Mouse (Mus musculus) thymus, adult 2 months (tissue): Measurements from ENCODE around the gene Hadha. TPM values are rescaled to one million over a fixed set of nuclear protein-coding genes. Genes with fewer than 3 reads are reported as not detected.

Source experiments
- DNase-seq: peaks from one replicate; pipeline ENCODE4 v3.0.0; 2021
- H3K27ac ChIP-seq: fragments of 200-500 bp; 2 replicates; pipeline ENCODE4 v1.5.1; 2012; ENCODE audit warnings: low read length, control low read depth; ENCODE audit not compliant: control insufficient read depth, insufficient read depth
- H3K27me3 ChIP-seq: fragments of 200-500 bp; 2 replicates; pipeline ENCODE4 v1.6.1; 2012; ENCODE audit warnings: mild to moderate bottlenecking, low read length, moderate library complexity, mixed read lengths; ENCODE audit not compliant: control insufficient read depth, insufficient read depth
- H3K36me3 ChIP-seq: fragments of 200-500 bp; 2 replicates; pipeline ENCODE4 v1.6.1; 2012; ENCODE audit warnings: mild to moderate bottlenecking, low read length, moderate library complexity; ENCODE audit not compliant: control insufficient read depth, insufficient read depth
- H3K4me1 ChIP-seq: fragments of 200-500 bp; replicated peaks from 2 replicates; pipeline ENCODE4 v1.6.1; 2012; ENCODE audit warnings: low read length; ENCODE audit not compliant: control insufficient read depth, insufficient read depth
- H3K4me3 ChIP-seq: fragments of 200-500 bp; 2 replicates; pipeline ENCODE4 v1.5.1; 2012; ENCODE audit warnings: mild to moderate bottlenecking, low read length, control low read depth, moderate library complexity; ENCODE audit not compliant: control insufficient read depth, insufficient read depth
- CTCF ChIP-seq: fragments of 200-500 bp; IDR thresholded peaks from 2 replicates; pipeline ENCODE4 v1.5.1; 2012; ENCODE audit warnings: mild to moderate bottlenecking, control low read depth, low read length, moderate library complexity, borderline replicate concordance; ENCODE audit not compliant: control insufficient read depth, poor library complexity, insufficient read depth; ENCODE audit errors: extremely low read depth
- POLR2A ChIP-seq: fragments of 200-500 bp; IDR thresholded peaks from 2 replicates; pipeline ENCODE4 v1.6.1; 2012; ENCODE audit warnings: mild to moderate bottlenecking, low read length, control low read depth, moderate library complexity; ENCODE audit not compliant: control insufficient read depth, poor library complexity, insufficient read depth; ENCODE audit errors: extremely low read depth
- WGBS: fragments of 180-500 bp; shearing (Covaris S2); methylation state at CpG from one replicate; pipeline ENCODE4 v1.1.7; 2018; 5-methylcytosine and 5-hydroxymethylcytosine counted together
- polyA plus RNA-seq: library from polyadenylated mRNA; depleted of rRNA; stranded (reverse); fragments of >200 nt; gene quantifications from 2 replicates; pipeline ENCODE4 v1.2.3, GENCODE M21; 2012

Hadha gene
- polyA plus RNA-seq, 1 experiment: 80.5 TPM

DNA sequence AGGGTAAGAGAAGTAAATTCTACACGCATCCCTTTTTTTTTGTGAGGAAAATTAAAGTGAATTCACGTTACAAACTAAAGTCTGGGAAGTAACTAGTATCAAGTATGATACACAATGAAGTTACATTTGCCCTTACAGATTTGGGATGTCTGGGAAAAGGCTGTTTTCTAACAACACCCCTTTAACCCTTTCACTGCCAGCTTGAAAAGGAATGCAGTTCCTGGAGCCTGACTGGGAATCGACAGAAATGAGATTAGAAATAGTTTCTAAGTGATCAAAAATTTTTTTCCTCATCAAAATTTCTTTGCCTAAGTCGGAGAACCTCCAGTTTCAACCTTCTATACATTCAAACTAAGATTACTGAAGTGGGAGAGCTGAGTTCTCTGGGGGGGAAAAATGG, 949 bp downstream of the Hadha start:
- no peaks in the 10 kb centered on the region for H3K27me3 ChIP-seq
- H3K4me1 ChIP-seq: no peaks in the 10 kb centered on the region
- H3K27ac ChIP-seq: no peak overlapping the region
- H3K36me3 ChIP-seq: no peaks in the 10 kb centered on the region
- TF ChIP-seq CTCF (no peak), POLR2A (no peak)
- no peak for DNase-seq
- WGBS: 44% methylated on average over 4 of the region's 4 CpGs
- H3K4me3 ChIP-seq: no peak overlapping the region

DNA sequence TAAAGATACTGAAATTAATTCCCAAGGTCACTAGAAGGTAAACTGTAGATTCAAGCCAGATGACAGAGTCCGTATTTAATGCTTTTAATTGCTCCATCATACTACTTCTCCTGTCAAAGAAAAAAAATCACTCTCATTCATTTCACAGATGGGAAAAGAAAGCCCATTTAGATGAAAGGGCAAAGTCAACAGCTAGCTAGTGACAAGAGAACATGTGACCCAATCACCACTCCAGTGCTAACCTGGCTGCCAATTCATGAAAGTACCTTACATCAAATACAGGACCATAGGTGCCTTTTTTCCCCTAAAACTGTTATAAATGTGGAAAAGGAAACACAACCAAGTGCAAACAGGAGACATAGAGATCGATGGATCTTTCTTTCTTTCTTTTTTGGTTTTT, 1.7 kb downstream of the Hadha start:
- no peak for TF ChIP-seq CTCF
- no peak for TF ChIP-seq POLR2A
- Histone ChIP-seq H3K36me3 (no peaks in the 10 kb centered on the region), H3K4me3 (no peak overlapping the region), H3K4me1 (no peaks in the 10 kb centered on the region), H3K27ac (no peak overlapping the region), H3K27me3 (no peaks in the 10 kb centered on the region)
- DNase-seq: no peak
- WGBS: 94% methylated on average over 2 of the region's 2 CpGs

DNA sequence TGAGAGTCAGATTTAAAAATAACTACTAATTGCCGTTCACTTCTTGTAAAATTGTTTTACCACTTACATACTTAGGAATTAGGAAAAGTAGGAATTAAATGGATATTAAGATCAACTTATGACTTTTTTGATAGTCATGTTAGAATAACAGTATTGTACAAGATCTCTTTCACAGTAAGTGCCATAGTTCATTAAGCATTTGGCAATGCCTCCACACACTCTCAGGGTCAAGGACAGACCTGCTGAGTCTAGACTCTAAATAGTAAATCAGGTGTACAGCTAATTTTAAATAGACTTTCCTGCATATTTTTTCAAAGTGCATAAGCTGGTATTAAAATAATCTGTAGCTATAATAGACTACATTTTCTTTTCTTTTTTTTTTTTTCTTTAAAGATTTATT, 2.5 kb downstream of the Hadha start:
- DNase-seq: no peak
- H3K4me1 ChIP-seq: no peaks in the 10 kb centered on the region
- WGBS: 89% methylated on average over 1 of the region's 1 CpGs
- no peaks in the 10 kb centered on the region for H3K36me3 ChIP-seq
- H3K4me3 ChIP-seq: no peak overlapping the region
- H3K27me3 ChIP-seq: no peaks in the 10 kb centered on the region
- H3K27ac ChIP-seq: no peak overlapping the region
- TF ChIP-seq POLR2A: no peak
- no peak for TF ChIP-seq CTCF

DNA sequence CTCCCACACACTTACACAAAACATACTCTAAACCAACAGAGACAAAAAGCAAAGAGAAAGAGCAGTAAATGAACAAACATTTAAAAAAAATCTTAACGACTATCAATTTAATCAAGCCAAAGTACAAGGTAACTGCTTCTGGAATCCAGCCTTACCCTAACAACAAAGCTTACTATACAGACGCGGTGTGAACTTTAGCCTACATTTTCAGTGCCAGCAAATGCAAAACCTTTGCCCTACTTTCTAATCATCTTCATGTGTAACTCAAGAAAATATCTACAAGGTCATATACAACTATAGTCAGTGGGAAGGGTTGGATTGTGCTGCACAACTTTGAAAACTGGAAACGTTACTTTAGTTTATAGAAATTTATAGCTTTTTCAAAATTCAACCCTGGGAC, 3.0 kb downstream of the Hadha start:
- TF ChIP-seq POLR2A: no peak
- TF ChIP-seq CTCF: no peak
- DNase-seq: no peak
- H3K36me3 ChIP-seq: peaks cover 3% of the 10 kb centered on the region
- H3K4me3 ChIP-seq: no peak overlapping the region
- H3K4me1 ChIP-seq: no peaks in the 10 kb centered on the region
- H3K27ac ChIP-seq: no peak overlapping the region
- no peaks in the 10 kb centered on the region for H3K27me3 ChIP-seq
- 90% methylated on average over 4 of the region's 4 CpGs for WGBS

DNA sequence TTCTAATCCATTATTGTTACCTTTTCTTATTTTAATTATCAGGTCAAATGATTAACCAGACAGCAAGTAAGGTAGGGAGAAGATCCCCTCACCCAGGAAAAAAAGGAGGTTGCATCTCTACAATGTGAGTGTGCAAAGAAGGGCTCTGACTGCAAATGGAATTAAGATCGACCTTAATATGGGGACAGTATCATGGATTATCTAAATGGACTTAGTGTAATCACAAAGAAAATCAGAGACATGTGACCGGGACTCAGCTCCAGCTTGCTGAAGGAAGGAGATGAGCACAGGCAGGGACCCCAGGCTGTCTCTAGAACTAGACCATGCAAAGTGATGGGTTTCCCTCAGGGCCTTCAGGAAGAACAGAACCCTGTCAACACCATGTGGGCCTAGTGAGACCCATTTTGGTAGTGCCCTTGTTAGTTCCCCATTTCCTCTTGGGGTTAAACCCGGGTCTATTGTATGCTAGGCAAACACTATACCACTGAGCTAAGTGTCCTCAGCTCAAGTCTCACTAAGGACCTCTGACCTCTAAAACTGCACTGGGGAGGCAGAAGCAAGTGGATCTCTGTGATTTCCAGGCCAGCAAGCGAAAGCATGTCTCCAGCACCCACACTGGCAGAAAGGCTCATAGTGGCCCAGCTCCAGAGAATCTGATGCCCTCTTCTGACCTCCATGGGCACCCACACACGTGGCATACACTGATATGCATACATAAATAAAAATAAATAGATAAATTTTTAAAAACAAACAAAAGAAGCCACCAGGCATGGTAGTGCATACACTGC, 6.6 kb downstream of the Hadha start:
- TF ChIP-seq CTCF: no peak
- H3K4me1 ChIP-seq: no peaks in the 10 kb centered on the region
- 88% methylated on average over 5 of the region's 5 CpGs for WGBS
- DNase-seq: no peak
- H3K36me3 ChIP-seq: peaks cover 38% of the 10 kb centered on the region
- no peak overlapping the region for H3K27ac ChIP-seq
- H3K4me3 ChIP-seq: no peak overlapping the region
- no peaks in the 10 kb centered on the region for H3K27me3 ChIP-seq

DNA sequence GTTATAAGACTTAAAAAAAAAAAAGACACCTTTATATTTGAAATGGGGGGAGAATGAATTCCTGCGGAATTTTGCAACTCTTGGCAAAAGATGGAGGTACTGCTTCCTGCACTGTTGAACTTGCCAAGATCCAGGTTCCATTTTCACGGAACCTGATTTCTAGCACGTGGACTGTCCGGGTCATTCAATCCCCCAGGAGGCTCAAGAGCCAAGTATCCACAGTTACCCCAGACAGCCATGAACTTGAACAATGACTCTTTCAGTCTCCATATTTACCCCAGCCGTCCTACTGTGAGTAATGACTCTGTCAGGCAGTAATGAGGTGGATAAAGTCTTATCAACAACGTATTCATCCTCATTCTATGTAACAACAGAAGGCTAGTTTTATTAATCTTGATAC, 8.4 kb downstream of the Hadha start:
- H3K36me3 ChIP-seq: peaks cover 55% of the 10 kb centered on the region
- H3K4me3 ChIP-seq: no peak overlapping the region
- H3K27ac ChIP-seq: no peak overlapping the region
- DNase-seq: no peak
- WGBS: 93% methylated on average over 6 of the region's 6 CpGs
- TF ChIP-seq POLR2A: no peak
- TF ChIP-seq CTCF: no peak
- no peaks in the 10 kb centered on the region for H3K27me3 ChIP-seq
- no peaks in the 10 kb centered on the region for H3K4me1 ChIP-seq

DNA sequence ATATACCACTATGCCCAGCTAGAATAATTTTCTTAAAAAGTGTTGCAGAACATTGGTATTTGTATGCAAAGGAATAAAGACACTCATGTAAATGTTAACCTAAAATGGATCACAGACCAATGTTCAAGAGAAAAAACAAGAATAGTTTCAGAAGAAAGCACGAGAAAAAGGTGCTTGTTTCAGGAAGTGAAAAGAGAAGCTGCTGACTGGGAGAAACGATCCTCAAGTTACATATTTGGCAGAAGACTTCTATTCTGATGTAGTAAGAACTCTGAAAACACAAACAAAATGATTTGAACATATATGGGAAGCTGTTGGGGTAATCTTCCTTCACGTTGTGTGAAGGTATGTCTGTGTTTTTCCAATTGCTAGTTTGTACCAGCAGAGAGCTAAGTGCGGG, 16.8 kb downstream of the Hadha start:
- no peak for TF ChIP-seq CTCF
- no peak for TF ChIP-seq POLR2A
- Histone ChIP-seq H3K4me3 (no peak overlapping the region), H3K36me3 (peaks cover 67% of the 10 kb centered on the region), H3K27me3 (no peaks in the 10 kb centered on the region), H3K4me1 (no peaks in the 10 kb centered on the region), H3K27ac (no peak overlapping the region)
- no peak for DNase-seq
- WGBS: 86% methylated on average over 4 of the region's 4 CpGs

DNA sequence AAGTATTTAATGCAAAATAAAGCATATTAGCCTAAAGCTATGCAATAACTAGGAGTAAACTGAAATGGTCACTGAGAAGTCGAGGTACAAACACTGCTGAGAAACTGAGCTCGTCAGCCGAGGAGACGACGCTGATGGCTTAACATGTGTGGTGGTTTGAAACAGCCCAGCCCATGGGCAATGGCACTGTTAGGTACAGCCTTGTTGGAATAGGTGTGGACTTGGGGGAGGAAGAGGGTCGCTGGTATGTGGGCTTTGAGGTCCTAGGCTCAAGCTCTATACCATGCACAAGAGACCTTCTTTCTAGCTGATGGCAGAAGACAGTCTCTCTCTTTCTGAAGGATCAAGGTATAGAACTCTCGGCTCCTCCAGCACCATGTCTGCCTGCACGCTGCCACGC, 17.7 kb downstream of the Hadha start:
- 97% methylated on average over 9 of the region's 9 CpGs for WGBS
- Histone ChIP-seq H3K27me3 (no peaks in the 10 kb centered on the region), H3K4me1 (no peaks in the 10 kb centered on the region), H3K27ac (no peak overlapping the region), H3K36me3 (peaks cover 67% of the 10 kb centered on the region), H3K4me3 (no peak overlapping the region)
- TF ChIP-seq POLR2A: no peak
- DNase-seq: no peak
